Mouse (Mus musculus): ENCODE measurements at regions not wholly inside any gene's neighbourhood (a gene's known extent, or its start where the extent isn't known, plus 50 kb on each side); places are given as distances from the start of the nearest gene placed in this dataset.
A peak's percentile ranks its signal among the peaks of the same experiment; 100 is the strongest.

DNA sequence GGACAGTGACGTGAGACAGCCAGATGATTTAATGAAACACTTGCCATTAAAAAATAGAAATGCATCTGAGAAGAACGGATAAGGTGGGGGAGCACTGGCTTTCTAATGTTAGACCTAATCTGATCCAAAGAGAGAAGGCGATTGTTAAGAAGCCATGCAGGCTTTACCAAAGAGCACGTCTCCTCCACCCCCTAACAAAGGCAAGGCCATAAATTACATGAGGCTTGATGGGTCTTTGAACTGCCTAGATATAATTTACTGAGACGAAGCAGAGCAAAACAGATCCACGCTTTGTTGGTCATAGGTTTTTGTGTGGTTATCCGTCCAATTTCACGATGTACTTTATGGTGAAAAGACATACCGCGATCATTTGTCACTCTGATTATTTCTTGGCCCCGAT lies 84.4 kb downstream of the Tspan8 start:
- no peak for DNase-seq (ENCODE audit: low read depth, low spot score)
- TF ChIP-seq CHD1 (IDR thresholded peaks at IDR 0.05; ENCODE audit: low read depth, low read length) (no peak), ZMIZ1 (IDR thresholded peaks at IDR 0.05; ENCODE audit: low read depth, low read length) (no peak), RCOR1 (IDR thresholded peaks at IDR 0.05; ENCODE audit: low read depth, low read length) (no peak), GABPA (IDR thresholded peaks at IDR 0.05; ENCODE audit: low read depth, low read length) (no peak), HCFC1 (IDR thresholded peaks at IDR 0.05; ENCODE audit: low read depth, low read length) (no peak), USF2 (IDR thresholded peaks at IDR 0.05; ENCODE audit: borderline replicate concordance in 1 of 2, insufficient read depth in 1 of 2, low read depth in 1 of 2, low read length in 2 of 2) (no peak), KAT2A (conservative IDR thresholded peaks at IDR 0.05; ENCODE audit: low read depth, low read length) (no peak), POLR2AphosphoS5 (IDR thresholded peaks at IDR 0.05; ENCODE audit: borderline replicate concordance, low read depth, low read length) (no peak), MYC (IDR thresholded peaks at IDR 0.05; ENCODE audit: low read depth, low read length) (no peak), MEF2A (IDR thresholded peaks at IDR 0.05; ENCODE audit: extremely low read depth, insufficient replicate concordance, low read depth, low read length, poor library complexity, severe bottlenecking) (no peak), USF1 (IDR thresholded peaks at IDR 0.05; ENCODE audit: low read depth, low read length) (no peak), RAD21 (IDR thresholded peaks at IDR 0.05; ENCODE audit: low read depth, low read length) (no peak), TBP (IDR thresholded peaks at IDR 0.05; ENCODE audit: low read depth, low read length) (no peak), ZKSCAN1 (IDR thresholded peaks at IDR 0.05; ENCODE audit: low read depth, low read length) (no peak), TCF12 (IDR thresholded peaks at IDR 0.05; ENCODE audit: low read depth, low read length) (no peak), ZNF384 (IDR thresholded peaks at IDR 0.05; ENCODE audit: low read depth, low read length) (no peak), POLR2AphosphoS2 (IDR thresholded peaks at IDR 0.05; ENCODE audit: low read length) (no peak), MAX (IDR thresholded peaks at IDR 0.05; ENCODE audit: low read length) (no peak), TAL1 (IDR thresholded peaks at IDR 0.05; ENCODE audit: low read length) (no peak), GATA1 (IDR thresholded peaks at IDR 0.05; ENCODE audit: low read depth, low read length) (no peak)

DNA sequence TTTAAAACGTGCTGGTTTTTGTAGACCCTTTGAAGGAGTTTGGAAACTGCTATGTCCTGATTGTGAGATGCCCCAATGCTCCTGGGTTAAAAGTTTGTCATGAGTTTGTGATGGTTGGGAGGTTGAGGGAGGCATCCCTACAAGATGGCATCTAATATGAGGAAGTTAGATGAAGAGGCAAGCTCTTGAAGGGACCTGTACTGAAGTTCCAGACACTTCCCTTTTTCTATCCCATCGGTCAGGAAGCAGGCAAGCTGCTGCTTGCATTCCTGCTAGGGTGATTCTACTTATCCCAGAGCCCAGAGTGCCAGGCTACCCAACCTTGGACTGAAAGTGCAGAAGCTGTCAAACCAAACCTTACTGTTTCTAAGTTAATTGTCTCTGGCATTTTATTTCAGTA lies 86.4 kb downstream of the Tspan8 start:
- no peak for TF ChIP-seq GABPA (IDR thresholded peaks at IDR 0.05; ENCODE audit: low read depth, low read length)
- no peak for TF ChIP-seq USF1 (IDR thresholded peaks at IDR 0.05; ENCODE audit: low read depth, low read length)
- no peak for TF ChIP-seq USF2 (IDR thresholded peaks at IDR 0.05; ENCODE audit: borderline replicate concordance in 1 of 2, insufficient read depth in 1 of 2, low read depth in 1 of 2, low read length in 2 of 2)
- no peak for TF ChIP-seq HCFC1 (IDR thresholded peaks at IDR 0.05; ENCODE audit: low read depth, low read length)
- no peak for TF ChIP-seq RCOR1 (IDR thresholded peaks at IDR 0.05; ENCODE audit: low read depth, low read length)
- TF ChIP-seq TCF12 (IDR thresholded peaks at IDR 0.05; ENCODE audit: low read depth, low read length), result no peak
- TF ChIP-seq POLR2A (IDR thresholded peaks at IDR 0.05; ENCODE audit: control insufficient read depth in 1 of 2, insufficient read depth in 1 of 2, low read depth in 1 of 2, low read length in 2 of 2, poor library complexity in 1 of 2), result no peak
- TF ChIP-seq MAFK (IDR thresholded peaks at IDR 0.05; ENCODE audit: borderline replicate concordance, low read depth, low read length), result no peak
- no peak for TF ChIP-seq BHLHE40 (IDR thresholded peaks at IDR 0.05; ENCODE audit: borderline replicate concordance, low read depth, low read length)
- TF ChIP-seq NELFE (IDR thresholded peaks at IDR 0.05; ENCODE audit: low read depth, low read length), result no peak
- no peak for TF ChIP-seq MAX (IDR thresholded peaks at IDR 0.05; ENCODE audit: low read length)
- TF ChIP-seq SMC3 (IDR thresholded peaks at IDR 0.05; ENCODE audit: low read depth, low read length), result no peak
- no peak for TF ChIP-seq UBTF (IDR thresholded peaks at IDR 0.05; ENCODE audit: borderline replicate concordance, insufficient read depth, low read depth, low read length)
- TF ChIP-seq MYC (IDR thresholded peaks at IDR 0.05; ENCODE audit: low read depth, low read length), result no peak
- TF ChIP-seq ZNF384 (IDR thresholded peaks at IDR 0.05; ENCODE audit: low read depth, low read length), result no peak
- TF ChIP-seq POLR2AphosphoS5 (IDR thresholded peaks at IDR 0.05; ENCODE audit: borderline replicate concordance, low read depth, low read length), result no peak
- no peak for TF ChIP-seq CTCF (IDR thresholded peaks at IDR 0.05 in 2 of 3, conservative IDR thresholded peaks at IDR 0.05 in 1 of 3; ENCODE audit: control insufficient read depth in 1 of 3, insufficient read depth in 1 of 3, low read depth in 2 of 3, low read length in 3 of 3, poor library complexity in 1 of 3, severe bottlenecking in 1 of 3)
- Histone ChIP-seq H3K27me3 (ENCODE audit: control insufficient read depth in 1 of 2, insufficient read depth in 2 of 2, low read length in 2 of 2) (no peaks in the 10 kb centered on the region), H3K9me3 (replicated peaks; ENCODE audit: insufficient read depth, low read length) (no peaks in the 10 kb centered on the region), H3K4me1 (ENCODE audit: control insufficient read depth in 1 of 2, insufficient read depth in 2 of 2, low read length in 2 of 2) (no peaks in the 10 kb centered on the region), H3K79me2 (ENCODE audit: control insufficient read depth, insufficient read depth, low read length, poor library complexity) (no peaks in the 10 kb centered on the region), H3K9ac (ENCODE audit: control insufficient read depth, low read depth, low read length, poor library complexity, severe bottlenecking) (no peak overlapping the region), H3K27ac (ENCODE audit: control insufficient read depth, low read depth, low read length) (no peak overlapping the region), H3K36me3 (ENCODE audit: control insufficient read depth in 1 of 2, insufficient read depth in 2 of 2, low read length in 2 of 2) (no peaks in the 10 kb centered on the region), H3K4me3 (ENCODE audit: control insufficient read depth in 1 of 2, insufficient read depth in 1 of 2, low read depth in 2 of 2, low read length in 2 of 2) (no peak overlapping the region)
- peak; percentile 13 for DNase-seq (ENCODE audit: low read depth, low spot score)

More for the DNA sequence above, 84.4 kb downstream of the Tspan8 start:
- H3K9me3 ChIP-seq (replicated peaks; ENCODE audit: insufficient read depth, low read length), result no peaks in the 10 kb centered on the region
- H3K9ac ChIP-seq (ENCODE audit: control insufficient read depth, low read depth, low read length, poor library complexity, severe bottlenecking), result no peak overlapping the region
- H3K27me3 ChIP-seq (ENCODE audit: control insufficient read depth in 1 of 2, insufficient read depth in 2 of 2, low read length in 2 of 2), result no peaks in the 10 kb centered on the region
- H3K79me2 ChIP-seq (ENCODE audit: control insufficient read depth, insufficient read depth, low read length, poor library complexity), result no peaks in the 10 kb centered on the region
- no peak overlapping the region for H3K27ac ChIP-seq (ENCODE audit: control insufficient read depth, low read depth, low read length)
- H3K4me3 ChIP-seq (ENCODE audit: control insufficient read depth in 1 of 2, insufficient read depth in 1 of 2, low read depth in 2 of 2, low read length in 2 of 2), result no peak overlapping the region
- H3K4me1 ChIP-seq (ENCODE audit: control insufficient read depth in 1 of 2, insufficient read depth in 2 of 2, low read length in 2 of 2), result no peaks in the 10 kb centered on the region
- no peaks in the 10 kb centered on the region for H3K36me3 ChIP-seq (ENCODE audit: control insufficient read depth in 1 of 2, insufficient read depth in 2 of 2, low read length in 2 of 2)
